Mouse (Mus musculus) brain, embryonic 14.5 days (tissue): Measurements from ENCODE around the gene Erh.

Experiments used
- CTCF ChIP-seq: fragments of 200-500 bp; IDR thresholded peaks from 2 replicates; pipeline ENCODE4 v1.5.1; 2012; ENCODE audit warnings: inconsistent platforms, mild to moderate bottlenecking, moderate library complexity, borderline replicate concordance; ENCODE audit not compliant: insufficient read depth, insufficient read length; ENCODE audit errors: extremely low read depth
- POLR2A ChIP-seq: fragments of 200-500 bp; IDR thresholded peaks from 2 replicates; pipeline ENCODE4 v1.6.1; 2012; ENCODE audit warnings: mild to moderate bottlenecking, inconsistent platforms, borderline replicate concordance; ENCODE audit not compliant: poor library complexity, insufficient read depth, insufficient read length, severe bottlenecking; ENCODE audit errors: extremely low read depth

- TF ChIP-seq POLR2A (no peak), CTCF (no peak)
Observed at GRCm38 (mm10) chr12:80601597-80602269, 42.4 kb downstream of the Erh start.
